8 mouse cellular contexts compared by ENCODE assay signal in the genomic region with DNA sequence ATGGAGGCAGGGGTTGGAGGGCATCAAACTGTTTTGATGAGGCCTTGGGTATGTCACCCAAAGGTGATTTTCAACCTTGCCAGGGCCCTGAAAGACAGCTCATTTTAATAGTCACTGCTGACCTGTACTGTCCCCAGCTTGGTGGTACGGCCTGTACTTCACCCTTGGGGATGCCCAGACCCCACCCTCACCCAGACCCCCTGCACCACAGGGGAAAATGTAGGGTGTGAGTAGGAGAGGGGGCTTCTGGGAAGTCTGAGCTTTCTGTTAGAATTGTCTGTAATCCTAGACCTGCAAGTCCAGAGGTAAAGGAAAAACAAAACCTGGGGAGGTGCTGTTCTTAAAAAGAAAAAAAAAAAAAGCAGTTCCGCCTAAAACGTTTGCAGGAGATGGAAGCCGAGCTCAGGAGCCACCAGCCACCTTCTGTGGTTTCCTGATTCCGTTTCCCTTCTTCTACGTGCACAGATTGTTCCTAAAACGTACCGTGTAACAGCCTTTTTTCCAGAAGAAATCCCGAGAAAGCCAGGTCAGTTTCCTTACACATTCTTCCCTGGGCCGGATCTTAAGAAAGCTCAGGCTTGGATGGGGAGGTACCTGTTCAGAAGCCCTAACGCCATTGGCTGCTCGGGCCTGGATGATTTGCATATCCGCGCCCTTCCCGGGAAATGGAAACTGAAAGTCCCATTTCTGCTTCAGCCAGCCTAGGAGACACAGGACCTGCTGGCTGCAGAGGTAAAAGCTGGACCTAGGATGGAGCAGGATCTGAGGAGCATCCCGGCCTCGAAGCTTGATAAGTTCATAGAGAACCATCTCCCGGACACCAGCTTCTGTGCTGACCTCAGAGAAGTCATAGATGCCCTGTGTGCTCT. TPM values are rescaled to one million over a fixed set of nuclear protein-coding genes. Genes with fewer than 3 reads are reported as not detected.
A peak's percentile ranks its signal among the peaks of the same experiment; 100 is the strongest.
DNase-seq lines count a peak whose midpoint lies in the region; ATAC-seq and TF ChIP-seq lines count a peak whose summit lies in the region.

A gene (minus strand): TSS at position 564 of the 869 bp plus-strand sequence.

- no peak within 1 kb of the TSS for H3K27ac ChIP-seq in heart, embryonic 12.5 days (ENCODE audit: poor library complexity, severe bottlenecking)
- H3K27ac ChIP-seq in kidney, postnatal 0 days = peak within 1 kb of the TSS; percentile 87
- H3K27ac ChIP-seq in liver, embryonic 11.5 days (ENCODE audit: low read depth, low read length) = no peak within 1 kb of the TSS
- H3K27ac ChIP-seq in stomach, embryonic 14.5 days (ENCODE audit: low read length) = peak within 1 kb of the TSS; percentile 17; the same call in 1 of the 2 replicates

- no peaks in the 10 kb centered on the region for H3K9me3 ChIP-seq in heart, embryonic 12.5 days (replicated peaks)
- no peaks in the 10 kb centered on the region for H3K9me3 ChIP-seq in kidney, postnatal 0 days (replicated peaks; ENCODE audit: low read length)
- H3K9me3 ChIP-seq in liver, embryonic 11.5 days (ENCODE audit: control insufficient read depth, low read length) = no peaks in the 10 kb centered on the region
- H3K9me3 ChIP-seq in stomach, embryonic 14.5 days (ENCODE audit: control insufficient read depth, low read depth, low read length) = no peaks in the 10 kb centered on the region

- TF ChIP-seq CTCF in brain, embryonic 14.5 days (IDR thresholded peaks at IDR 0.05; ENCODE audit: borderline replicate concordance, extremely low read depth, insufficient read depth, insufficient read length) = no peak
- no peak for TF ChIP-seq CTCF in kidney, postnatal 0 days (IDR thresholded peaks at IDR 0.05; ENCODE audit: low read depth)

- H3K4me3 ChIP-seq in heart, embryonic 12.5 days = peak within 1 kb of the TSS; percentile 43
- H3K4me3 ChIP-seq in kidney, postnatal 0 days (replicated peaks; ENCODE audit: low read depth, low read length) = peak within 1 kb of the TSS; percentile 47
- peak within 1 kb of the TSS; percentile 56 for H3K4me3 ChIP-seq in liver, embryonic 11.5 days (ENCODE audit: low read depth, low read length)
- H3K4me3 ChIP-seq in stomach, embryonic 14.5 days (ENCODE audit: low read depth, low read length) = peak within 1 kb of the TSS; percentile 26

- no peak for TF ChIP-seq POLR2A in brain, embryonic 14.5 days (IDR thresholded peaks at IDR 0.05; ENCODE audit: borderline replicate concordance, extremely low read depth, insufficient read depth, insufficient read length, poor library complexity, severe bottlenecking)

- DNase-seq in CD4-positive helper T cell, adult 2 months (ENCODE audit: low read depth, low spot score) = peak; percentile 92
- peak; percentile 95 for DNase-seq in brain, embryonic 14.5 days (ENCODE audit: low read depth)
- DNase-seq in kidney, postnatal 0 days (ENCODE audit: low spot score) = peak; percentile 97
- DNase-seq in liver, embryonic 11.5 days (ENCODE audit: low spot score) = peak; percentile 60
- peak; percentile 90 for DNase-seq in naive thymus-derived CD4-positive, alpha-beta T cell, adult 2 months (ENCODE audit: low read depth)

- H3K9ac ChIP-seq in heart, embryonic 12.5 days = peak within 1 kb of the TSS; percentile 58
- peak within 1 kb of the TSS; percentile 57 for H3K9ac ChIP-seq in kidney, postnatal 0 days (ENCODE audit: low read depth, low read length)
- peak within 1 kb of the TSS; percentile 64 for H3K9ac ChIP-seq in liver, embryonic 11.5 days (ENCODE audit: low read depth, low read length)
- no peak within 1 kb of the TSS; the same call in 1 of the 2 replicates for H3K9ac ChIP-seq in stomach, embryonic 14.5 days (replicated peaks; ENCODE audit: low read depth, low read length)

- no peaks in the 10 kb centered on the region for H3K36me3 ChIP-seq in heart, embryonic 12.5 days
- 0 out of 2 replicates have a peak, but pooled peaks cover 3% of the 10 kb centered on the region for H3K36me3 ChIP-seq in kidney, postnatal 0 days (ENCODE audit: insufficient read depth, low read length)
- H3K36me3 ChIP-seq in liver, embryonic 11.5 days (ENCODE audit: control insufficient read depth, insufficient read depth, low read length) = no peaks in the 10 kb centered on the region
- no peaks in the 10 kb centered on the region for H3K36me3 ChIP-seq in stomach, embryonic 14.5 days (ENCODE audit: control insufficient read depth, insufficient read depth, low read length)

- WGBS in heart, embryonic 12.5 days = 5% methylated on average over 18 of the region's 18 CpGs
- 3% methylated on average over 18 of the region's 18 CpGs for WGBS in kidney, postnatal 0 days
- 7% methylated on average over 18 of the region's 18 CpGs for WGBS in liver, embryonic 11.5 days
- WGBS in stomach, embryonic 14.5 days = 5% methylated on average over 18 of the region's 18 CpGs

- H3K4me1 ChIP-seq in heart, embryonic 12.5 days (replicated peaks) = no peaks in the 10 kb centered on the region; the same call in 1 of the 2 replicates
- H3K4me1 ChIP-seq in kidney, postnatal 0 days (replicated peaks; ENCODE audit: insufficient read depth, low read length) = 0 out of 2 replicates have a peak, but pooled peaks cover 6% of the 10 kb centered on the region
- no peaks in the 10 kb centered on the region for H3K4me1 ChIP-seq in liver, embryonic 11.5 days (replicated peaks; ENCODE audit: control insufficient read depth, insufficient read depth, low read length)
- H3K4me1 ChIP-seq in stomach, embryonic 14.5 days (ENCODE audit: control insufficient read depth, insufficient read depth, low read length) = peaks cover 4% of the 10 kb centered on the region; the same call in 1 of the 2 replicates

- peak; percentile 91 for ATAC-seq in erythroid progenitor cell, adult 5-6 weeks (replicated peaks; ENCODE audit: low FRiP score, poor library complexity, severe bottlenecking)
- ATAC-seq in heart, embryonic 12.5 days (ENCODE audit: insufficient number of reproducible peaks, low FRiP score) = peak; percentile 61
- peak; percentile 90 for ATAC-seq in kidney, postnatal 0 days (replicated peaks; ENCODE audit: low FRiP score, low read depth)
- ATAC-seq in liver, embryonic 11.5 days (replicated peaks; ENCODE audit: low FRiP score) = peak; percentile 77
- ATAC-seq in stomach, embryonic 14.5 days (ENCODE audit: insufficient number of reproducible peaks, insufficient read depth, low FRiP score, low read depth) = peak; percentile 86

- no peaks in the 10 kb centered on the region for H3K27me3 ChIP-seq in heart, embryonic 12.5 days (replicated peaks)
- no peaks in the 10 kb centered on the region for H3K27me3 ChIP-seq in kidney, postnatal 0 days (ENCODE audit: insufficient read depth, low read length)
- no peaks in the 10 kb centered on the region for H3K27me3 ChIP-seq in liver, embryonic 11.5 days (replicated peaks; ENCODE audit: control insufficient read depth, insufficient read depth, low read length)
- H3K27me3 ChIP-seq in stomach, embryonic 14.5 days (ENCODE audit: control insufficient read depth, insufficient read depth, low read length) = no peaks in the 10 kb centered on the region

- peak within 1 kb of the TSS; percentile 73 for H3K4me2 ChIP-seq in heart, embryonic 12.5 days
- H3K4me2 ChIP-seq in kidney, postnatal 0 days (ENCODE audit: low read length) = peak within 1 kb of the TSS; percentile 67
- H3K4me2 ChIP-seq in liver, embryonic 11.5 days = peak within 1 kb of the TSS; percentile 68
- peak within 1 kb of the TSS; percentile 48 for H3K4me2 ChIP-seq in stomach, embryonic 14.5 days (replicated peaks; ENCODE audit: low read depth, low read length)

RNA-seq across cellular contexts. Expression of the gene that starts here (rescaled TPM):
- 0.40 and 0.56 TPM in 2 replicates for polyA plus RNA-seq in brain, embryonic 14.5 days (2012; rRNA removed)
- 2.2 and 9.6 TPM in 2 replicates for total RNA-seq in erythroid progenitor cell, adult 5-6 weeks (2015; ENCODE audit: low replicate concordance)
- 6.7 and 11.6 TPM in 2 replicates for total RNA-seq in erythroid progenitor cell, adult 5-6 weeks (2017; ENCODE audit: low replicate concordance)
- polyA plus RNA-seq in heart, embryonic 12.5 days (2016; fragmentation: Nextera tagmentation; extraction: Ambion mirVana) = 0.19 and 0.63 TPM in 2 replicates
- polyA plus RNA-seq in kidney, postnatal 0 days (2015; fragmentation: Nextera tagmentation; extraction: Ambion mirVana) = 1.1 and 1.2 TPM in 2 replicates
- 0.19 TPM in 1 of 2 replicates, not detected in the other for polyA plus RNA-seq in liver, embryonic 11.5 days (2014; fragmentation: Nextera tagmentation; extraction: Ambion mirVana)
- 0.59 and 1.2 TPM in 2 replicates for polyA plus RNA-seq in stomach, embryonic 14.5 days (2014; fragmentation: Nextera tagmentation; extraction: Ambion mirVana)

Comparison
In these comparisons a context has a peak if more than half of its experiments do, and no peak if none do; other contexts are left out.
1. Peak in DNase-seq in brain, embryonic 14.5 days; RNA of the gene not detected or under 1 TPM.
2. Peak in ATAC-seq, H3K4me3 ChIP-seq, H3K9ac ChIP-seq and H3K4me2 ChIP-seq in heart, embryonic 12.5 days; RNA of the gene not detected or under 1 TPM.
3. Peak in DNase-seq, ATAC-seq, H3K4me3 ChIP-seq, H3K9ac ChIP-seq and H3K4me2 ChIP-seq in liver, embryonic 11.5 days; RNA of the gene not detected or under 1 TPM.
4. H3K27ac ChIP-seq: peak in kidney, postnatal 0 days (single experiment) and stomach, embryonic 14.5 days (single experiment); none in heart, embryonic 12.5 days (single experiment) and liver, embryonic 11.5 days (single experiment).
5. Peak in every context shown above with its lines, with median percentiles within 50 percentile points of each other: DNase-seq, ATAC-seq, H3K4me2 ChIP-seq and H3K4me3 ChIP-seq.